Mouse (Mus musculus): ENCODE measurements around the gene Pwwp2b. TPM values are rescaled to one million over a fixed set of nuclear protein-coding genes. Genes with fewer than 3 reads are reported as not detected.

Pwwp2b gene
- total and polyA plus RNA-seq, 2 experiments from 2014 or later = 3.5 to 4.5 TPM

DNA sequence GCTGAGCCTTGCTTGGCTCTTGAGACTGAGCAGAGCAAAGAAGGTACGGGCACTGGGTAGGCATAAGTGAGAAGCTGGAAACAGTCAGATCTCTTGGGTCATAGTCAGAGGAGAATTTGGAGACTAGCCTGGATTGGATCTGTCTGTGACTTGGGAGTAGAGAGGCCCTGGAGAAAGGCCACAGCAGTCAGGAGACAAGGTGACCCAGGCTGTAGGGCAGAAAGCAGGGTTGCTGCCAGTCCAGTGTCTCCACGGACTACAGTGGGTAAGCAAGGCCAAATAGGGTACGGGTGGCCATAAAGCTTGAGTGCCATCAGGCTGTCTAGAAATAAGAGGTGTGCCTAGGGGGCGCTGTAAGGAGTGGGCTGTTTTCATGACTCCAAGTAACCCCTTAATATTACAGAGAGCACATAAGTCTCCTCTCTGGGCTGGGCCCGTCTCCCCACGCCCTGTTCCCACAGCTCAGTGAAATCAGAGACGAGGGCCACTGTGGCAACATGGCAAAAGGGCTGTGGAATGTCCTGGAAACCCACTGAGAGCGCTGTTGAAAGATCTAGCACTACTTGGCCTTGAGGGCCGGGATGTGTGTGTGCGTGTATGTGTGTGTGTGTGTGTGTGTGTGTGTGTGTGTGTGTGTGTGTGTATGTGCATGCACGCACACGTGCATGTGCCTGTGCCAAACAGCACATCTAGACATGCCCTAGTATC, 12.5 kb upstream of the Pwwp2b start:
- Histone ChIP-seq H3K9ac (replicated peaks; ENCODE audit: low read length, poor library complexity, severe bottlenecking) (no peak overlapping the region), H3K4me2 (ENCODE audit: low read depth, low read length, poor library complexity, severe bottlenecking) (no peak overlapping the region), H3K4me1 (ENCODE audit: insufficient read depth, low read length) (no peaks in the 10 kb centered on the region; the same call in 1 of the 2 replicates), H3K9me3 (ENCODE audit: low read length) (no peaks in the 10 kb centered on the region), H3K36me3 (ENCODE audit: insufficient read depth, low read length) (no peaks in the 10 kb centered on the region), H3K27ac (ENCODE audit: low read depth, low read length) (no peak overlapping the region), H3K27me3 (ENCODE audit: insufficient read depth, low read length) (no peaks in the 10 kb centered on the region), H3K4me3 (ENCODE audit: low read depth, low read length) (no peak overlapping the region)
- ATAC-seq (ENCODE audit: low FRiP score) = no peak
- 86% methylated on average over 12 of the region's 12 CpGs for WGBS
- TF ChIP-seq CTCF (IDR thresholded peaks at IDR 0.05) = no peak
- DNase-seq (ENCODE audit: low spot score) = no peak

DNA sequence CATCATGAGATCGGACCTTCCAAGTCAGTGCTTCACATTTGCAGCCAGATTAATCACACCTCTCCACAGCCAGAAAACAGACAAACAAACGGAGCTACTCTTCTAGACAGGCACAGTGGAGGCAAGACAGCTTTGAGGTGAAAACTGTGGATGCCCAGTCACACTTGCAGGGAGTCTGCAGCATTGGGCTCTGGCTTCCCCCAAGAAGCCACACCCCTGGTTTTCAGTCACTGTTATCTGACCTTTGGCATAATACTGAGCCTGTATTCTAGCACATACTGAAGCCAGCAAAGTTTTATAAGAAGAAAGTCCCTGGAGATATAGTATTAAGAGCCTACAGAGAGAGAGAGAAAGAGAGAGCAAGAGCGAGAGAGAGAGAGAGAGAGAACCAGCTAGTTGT, 8.8 kb upstream of the Pwwp2b start:
- H3K4me3 ChIP-seq (ENCODE audit: low read depth, low read length) = no peak overlapping the region
- no peaks in the 10 kb centered on the region for H3K27me3 ChIP-seq (ENCODE audit: insufficient read depth, low read length)
- H3K36me3 ChIP-seq (ENCODE audit: insufficient read depth, low read length) = no peaks in the 10 kb centered on the region
- DNase-seq (ENCODE audit: low spot score) (no peak), ATAC-seq (ENCODE audit: low FRiP score) (no peak)
- H3K9ac ChIP-seq (replicated peaks; ENCODE audit: low read length, poor library complexity, severe bottlenecking) = no peak overlapping the region
- no peak overlapping the region for H3K27ac ChIP-seq (ENCODE audit: low read depth, low read length)
- TF ChIP-seq CTCF (IDR thresholded peaks at IDR 0.05) = no peak
- no peak overlapping the region for H3K4me2 ChIP-seq (ENCODE audit: low read depth, low read length, poor library complexity, severe bottlenecking)
- no peaks in the 10 kb centered on the region; the same call in 1 of the 2 replicates for H3K4me1 ChIP-seq (ENCODE audit: insufficient read depth, low read length)
- WGBS = 88% methylated on average over 3 of the region's 3 CpGs
- no peaks in the 10 kb centered on the region for H3K9me3 ChIP-seq (ENCODE audit: low read length)

DNA sequence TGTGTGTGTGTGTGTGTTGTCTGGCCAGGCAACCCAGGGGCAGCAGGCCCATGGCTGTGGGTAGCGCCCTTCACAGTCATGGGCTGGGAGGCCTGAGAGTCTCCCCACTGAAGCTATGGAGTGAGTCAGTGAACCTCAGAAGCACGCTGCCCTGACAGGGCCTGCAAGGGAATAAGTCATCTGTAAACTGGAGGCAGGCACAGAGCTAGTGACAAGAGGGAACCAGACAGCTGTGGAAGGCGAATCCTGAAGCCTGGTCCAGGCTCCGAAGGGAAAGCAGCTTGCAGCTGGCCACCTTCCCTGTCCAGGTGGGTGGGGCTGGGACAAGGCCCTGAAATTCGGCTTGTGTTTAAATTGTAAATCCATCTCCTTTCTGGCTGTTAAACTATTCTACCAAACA, 2.2 kb upstream of the Pwwp2b start:
- no peaks in the 10 kb centered on the region for H3K36me3 ChIP-seq (ENCODE audit: insufficient read depth, low read length)
- no peak overlapping the region for H3K27ac ChIP-seq (ENCODE audit: low read depth, low read length)
- no peaks in the 10 kb centered on the region for H3K9me3 ChIP-seq (ENCODE audit: low read length)
- H3K4me2 ChIP-seq (ENCODE audit: low read depth, low read length, poor library complexity, severe bottlenecking) = no peak overlapping the region
- DNase-seq (ENCODE audit: low spot score) (no peak), ATAC-seq (ENCODE audit: low FRiP score) (no peak)
- H3K4me3 ChIP-seq (ENCODE audit: low read depth, low read length) = no peak overlapping the region
- peaks cover 12% of the 10 kb centered on the region; the same call in 1 of the 2 replicates for H3K4me1 ChIP-seq (ENCODE audit: insufficient read depth, low read length)
- WGBS = 85% methylated on average over 5 of the region's 5 CpGs
- no peak for TF ChIP-seq CTCF (IDR thresholded peaks at IDR 0.05)
- no peak overlapping the region for H3K9ac ChIP-seq (replicated peaks; ENCODE audit: low read length, poor library complexity, severe bottlenecking)
- H3K27me3 ChIP-seq (ENCODE audit: insufficient read depth, low read length) = peaks cover 3% of the 10 kb centered on the region; the same call in 1 of the 2 replicates

DNA sequence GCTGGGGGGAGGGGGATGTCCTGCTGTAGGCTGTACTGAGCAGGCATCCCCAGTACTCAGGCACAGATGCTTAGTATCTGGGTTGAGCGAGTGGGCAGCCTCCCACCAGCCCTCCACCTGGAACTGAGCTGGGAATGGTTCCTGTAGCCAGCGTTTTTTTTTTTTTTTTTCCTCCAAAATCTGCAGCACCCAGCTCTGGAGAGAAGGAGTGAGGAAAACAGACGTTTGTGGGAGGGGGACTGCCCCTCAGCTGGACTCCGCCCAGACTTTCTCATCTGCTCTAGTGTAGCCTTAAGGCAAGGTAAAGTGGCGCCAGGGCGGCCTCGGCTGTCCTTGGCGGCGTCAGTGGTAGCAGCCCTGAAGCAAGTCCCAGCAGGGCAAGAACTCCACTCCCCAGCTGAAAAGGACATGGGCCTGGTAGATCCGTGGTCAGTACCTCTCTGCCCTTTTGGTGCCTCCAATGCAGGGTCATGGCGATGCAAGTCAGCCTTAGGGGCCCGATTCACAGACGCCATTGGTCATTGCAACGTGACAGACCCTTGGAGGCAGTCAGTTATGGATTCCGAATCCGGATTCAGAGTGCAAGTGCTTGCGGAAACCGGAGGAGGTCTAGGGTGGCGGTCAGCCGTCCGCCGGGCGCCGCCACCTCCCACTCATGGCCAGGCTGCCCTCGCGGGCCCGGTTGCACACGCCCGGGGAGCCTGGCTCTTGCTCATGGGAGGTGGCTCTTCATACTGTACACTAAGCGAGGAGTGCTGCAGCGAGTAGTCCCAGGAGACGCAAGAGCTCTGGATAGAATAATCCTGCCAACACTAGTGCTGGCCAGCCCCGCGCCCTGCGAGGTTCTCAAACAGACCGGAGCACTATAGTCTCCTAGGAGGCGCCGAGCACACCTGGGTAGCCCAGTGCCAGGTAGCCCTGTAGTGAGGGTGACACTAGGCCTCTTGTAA, 1.1 kb upstream of the Pwwp2b start:
- H3K4me1 ChIP-seq (ENCODE audit: insufficient read depth, low read length) = peaks cover 12% of the 10 kb centered on the region; the same call in 1 of the 2 replicates
- TF ChIP-seq CTCF (IDR thresholded peaks at IDR 0.05) = no peak
- H3K9ac ChIP-seq (replicated peaks; ENCODE audit: low read length, poor library complexity, severe bottlenecking) = peak overlapping the region; percentile 65
- peaks cover 3% of the 10 kb centered on the region; the same call in 1 of the 2 replicates for H3K27me3 ChIP-seq (ENCODE audit: insufficient read depth, low read length)
- WGBS = 6% methylated on average over 38 of the region's 38 CpGs
- H3K4me2 ChIP-seq (ENCODE audit: low read depth, low read length, poor library complexity, severe bottlenecking) = peak overlapping the region; percentile 99
- H3K27ac ChIP-seq (ENCODE audit: low read depth, low read length) = 0 out of 2 replicates have a peak overlapping the region, but pooled peaks have one; percentile 38
- H3K4me3 ChIP-seq (ENCODE audit: low read depth, low read length) = peak overlapping the region; percentile 61
- no peaks in the 10 kb centered on the region for H3K36me3 ChIP-seq (ENCODE audit: insufficient read depth, low read length)
- ATAC-seq (ENCODE audit: low FRiP score) (peak; percentile 54), DNase-seq (ENCODE audit: low spot score) (peak; percentile 55)
- H3K9me3 ChIP-seq (ENCODE audit: low read length) = no peaks in the 10 kb centered on the region

DNA sequence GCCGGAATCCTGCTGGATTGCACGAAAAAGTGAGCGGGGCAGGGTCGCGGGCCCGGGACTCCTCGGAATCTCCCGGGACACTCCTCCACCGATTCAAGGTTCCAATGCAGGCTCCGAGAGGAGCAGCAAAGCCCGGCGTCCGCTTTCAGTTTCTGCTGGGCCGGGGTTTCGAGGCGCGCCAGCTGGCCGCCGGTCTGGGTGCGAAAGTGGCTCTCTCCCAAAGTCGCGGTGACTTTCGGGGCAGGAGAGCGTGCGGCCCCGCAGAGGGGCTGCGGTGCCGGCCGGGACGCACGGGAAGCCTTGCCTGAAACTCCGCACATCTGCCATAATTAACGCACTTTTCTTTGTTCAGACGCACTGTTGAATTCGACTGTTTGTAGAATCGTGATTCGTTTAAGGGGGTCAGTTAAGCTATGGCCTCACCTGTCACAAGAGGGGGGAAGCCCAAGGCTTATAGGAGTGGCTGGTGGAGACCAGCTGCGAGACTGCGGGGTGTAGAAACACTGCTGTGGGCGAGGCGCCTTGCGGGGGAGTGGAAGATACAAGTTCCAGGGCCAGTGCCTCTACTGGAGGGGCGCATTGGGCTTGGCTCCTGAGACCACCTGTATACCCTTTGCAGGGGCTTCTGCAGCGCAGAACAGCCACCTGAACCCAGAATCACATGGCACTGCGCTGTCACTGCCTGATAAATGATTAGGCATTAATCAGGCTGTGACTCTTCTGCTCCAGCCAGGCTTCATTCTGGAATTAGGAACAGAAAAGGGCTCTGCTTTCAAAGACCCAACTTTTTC, 528 bp downstream of the Pwwp2b start:
- Histone ChIP-seq H3K9me3 (ENCODE audit: low read length) (no peaks in the 10 kb centered on the region), H3K4me2 (ENCODE audit: low read depth, low read length, poor library complexity, severe bottlenecking) (peak overlapping the region; percentile 99), H3K27me3 (ENCODE audit: insufficient read depth, low read length) (peaks cover 3% of the 10 kb centered on the region; the same call in 1 of the 2 replicates), H3K4me1 (ENCODE audit: insufficient read depth, low read length) (peaks cover 12% of the 10 kb centered on the region; the same call in 1 of the 2 replicates), H3K9ac (replicated peaks; ENCODE audit: low read length, poor library complexity, severe bottlenecking) (peak overlapping the region; percentile 65), H3K4me3 (ENCODE audit: low read depth, low read length) (peak overlapping the region; percentile 61), H3K27ac (ENCODE audit: low read depth, low read length) (peak overlapping the region; percentile 38; the same call in 1 of the 2 replicates), H3K36me3 (ENCODE audit: insufficient read depth, low read length) (no peaks in the 10 kb centered on the region)
- 3% methylated on average over 45 of the region's 45 CpGs for WGBS
- DNase-seq (ENCODE audit: low spot score) = no peak
- no peak for TF ChIP-seq CTCF (IDR thresholded peaks at IDR 0.05)
- ATAC-seq (ENCODE audit: low FRiP score) = no peak

Measured in midbrain, postnatal 0 days (tissue).